Mouse (Mus musculus): ENCODE data around the gene Jkamp. TPM values are rescaled to one million over a fixed set of nuclear protein-coding genes. Genes with fewer than 3 reads are reported as not detected.
A peak's percentile ranks its signal among the peaks of the same experiment; 100 is the strongest.
"Not testable (repeated sequence)": the region's sequence is repeated elsewhere in the genome, so short reads cannot be mapped to it uniquely, and the experiment has no call there.

Jkamp gene
- polyA plus RNA-seq (2015; fragmentation: Nextera tagmentation; extraction: Ambion mirVana), result 117 and 127 TPM in 2 replicates

GRCm38 (mm10) chr12:72085329-72086165 lies at the start of gene Jkamp, which contains the start of gene L3hypdh:
Gene Jkamp, plus strand, starts transcription at chr12:72085589.
Gene L3hypdh, minus strand, starts transcription at chr12:72085439.
- peak within 1 kb of the TSS; percentile 94 for H3K9ac ChIP-seq (ENCODE audit: low read depth, low read length)
- peak within 1 kb of the TSS; percentile 96 for H3K27ac ChIP-seq (ENCODE audit: low read length)
- WGBS, result 1% methylated on average over 58 of the region's 60 CpGs
- H3K27me3 ChIP-seq (ENCODE audit: control insufficient read depth, insufficient read depth, low read depth, low read length), result no peaks in the 10 kb centered on the region
- no peaks in the 10 kb centered on the region for H3K9me3 ChIP-seq (replicated peaks; ENCODE audit: control insufficient read depth, low read length, poor library complexity, severe bottlenecking)
- peak; percentile 96 for ATAC-seq
- H3K4me2 ChIP-seq (ENCODE audit: low read length), result peak within 1 kb of the TSS; percentile 90
- H3K4me1 ChIP-seq (ENCODE audit: control insufficient read depth, insufficient read depth, low read length), result peaks cover 27% of the 10 kb centered on the region
- H3K4me3 ChIP-seq (ENCODE audit: low read depth, low read length), result peak within 1 kb of the TSS; percentile 74
- no peaks in the 10 kb centered on the region for H3K36me3 ChIP-seq (ENCODE audit: control insufficient read depth, insufficient read depth, low read length)

- Histone ChIP-seq H3K9me3 (replicated peaks; ENCODE audit: control insufficient read depth, low read length, poor library complexity, severe bottlenecking) (no peaks in the 10 kb centered on the region), H3K4me1 (ENCODE audit: control insufficient read depth, insufficient read depth, low read length) (no peaks in the 10 kb centered on the region), H3K4me3 (ENCODE audit: low read depth, low read length) (no peak overlapping the region), H3K27me3 (ENCODE audit: control insufficient read depth, insufficient read depth, low read depth, low read length) (no peaks in the 10 kb centered on the region), H3K27ac (ENCODE audit: low read length) (no peak overlapping the region), H3K4me2 (ENCODE audit: low read length) (no peak overlapping the region), H3K9ac (ENCODE audit: low read depth, low read length) (no peak overlapping the region), H3K36me3 (ENCODE audit: control insufficient read depth, insufficient read depth, low read length) (no peaks in the 10 kb centered on the region)
- ATAC-seq, result no peak
- 72% methylated on average over 9 of the region's 9 CpGs for WGBS
Observed at GRCm38 (mm10) chr12:72036097-72036661, 49.2 kb upstream of the Jkamp start.

- Histone ChIP-seq H3K4me2 (ENCODE audit: low read length) (no peak overlapping the region), H3K4me1 (ENCODE audit: control insufficient read depth, insufficient read depth, low read length) (no peaks in the 10 kb centered on the region), H3K27me3 (ENCODE audit: control insufficient read depth, insufficient read depth, low read depth, low read length) (no peaks in the 10 kb centered on the region), H3K4me3 (ENCODE audit: low read depth, low read length) (no peak overlapping the region), H3K36me3 (ENCODE audit: control insufficient read depth, insufficient read depth, low read length) (no peaks in the 10 kb centered on the region), H3K9ac (ENCODE audit: low read depth, low read length) (no peak overlapping the region), H3K27ac (ENCODE audit: low read length) (no peak overlapping the region), H3K9me3 (replicated peaks; ENCODE audit: control insufficient read depth, low read length, poor library complexity, severe bottlenecking) (no peaks in the 10 kb centered on the region)
- no peak for ATAC-seq
- 93% methylated on average over 6 of the region's 6 CpGs for WGBS
Observed at GRCm38 (mm10) chr12:72037049-72037448, 48.3 kb upstream of the Jkamp start.

GRCm38 (mm10) chr12:72038866-72039265 lies 46.5 kb upstream of the Jkamp start:
- 68% methylated on average over 2 of the region's 2 CpGs for WGBS
- no peaks in the 10 kb centered on the region for H3K27me3 ChIP-seq (ENCODE audit: control insufficient read depth, insufficient read depth, low read depth, low read length)
- H3K9me3 ChIP-seq (replicated peaks; ENCODE audit: control insufficient read depth, low read length, poor library complexity, severe bottlenecking), result no peaks in the 10 kb centered on the region

GRCm38 (mm10) chr12:72039501-72039900 lies 45.9 kb upstream of the Jkamp start:
- no peak overlapping the region for H3K4me3 ChIP-seq (ENCODE audit: low read depth, low read length)
- no peak for ATAC-seq
- no peak overlapping the region for H3K9ac ChIP-seq (ENCODE audit: low read depth, low read length)
- no peaks in the 10 kb centered on the region for H3K27me3 ChIP-seq (ENCODE audit: control insufficient read depth, insufficient read depth, low read depth, low read length)
- WGBS, result 75% methylated on average over 8 of the region's 8 CpGs
- no peaks in the 10 kb centered on the region for H3K9me3 ChIP-seq (replicated peaks; ENCODE audit: control insufficient read depth, low read length, poor library complexity, severe bottlenecking)
- H3K27ac ChIP-seq (ENCODE audit: low read length), result no peak overlapping the region
- H3K4me1 ChIP-seq (ENCODE audit: control insufficient read depth, insufficient read depth, low read length), result no peaks in the 10 kb centered on the region
- no peaks in the 10 kb centered on the region for H3K36me3 ChIP-seq (ENCODE audit: control insufficient read depth, insufficient read depth, low read length)
- no peak overlapping the region for H3K4me2 ChIP-seq (ENCODE audit: low read length)

More at GRCm38 (mm10) chr12:72038866-72039265, 46.5 kb upstream of the Jkamp start:
- Histone ChIP-seq H3K4me1 (ENCODE audit: control insufficient read depth, insufficient read depth, low read length) (no peaks in the 10 kb centered on the region), H3K4me2 (ENCODE audit: low read length) (no peak overlapping the region), H3K36me3 (ENCODE audit: control insufficient read depth, insufficient read depth, low read length) (no peaks in the 10 kb centered on the region), H3K4me3 (ENCODE audit: low read depth, low read length) (no peak overlapping the region), H3K27ac (ENCODE audit: low read length) (no peak overlapping the region), H3K9ac (ENCODE audit: low read depth, low read length) (no peak overlapping the region)
- ATAC-seq, result no peak

- H3K9me3 ChIP-seq (replicated peaks; ENCODE audit: control insufficient read depth, low read length, poor library complexity, severe bottlenecking), result no peaks in the 10 kb centered on the region
- H3K27ac ChIP-seq (ENCODE audit: low read length), result no peak overlapping the region
- no peak for ATAC-seq
- H3K4me1 ChIP-seq (ENCODE audit: control insufficient read depth, insufficient read depth, low read length), result no peaks in the 10 kb centered on the region
- WGBS, result 97% methylated on average over 3 of the region's 3 CpGs
- H3K27me3 ChIP-seq (ENCODE audit: control insufficient read depth, insufficient read depth, low read depth, low read length), result no peaks in the 10 kb centered on the region
- no peak overlapping the region for H3K4me2 ChIP-seq (ENCODE audit: low read length)
- H3K36me3 ChIP-seq (ENCODE audit: control insufficient read depth, insufficient read depth, low read length), result no peaks in the 10 kb centered on the region
- H3K9ac ChIP-seq (ENCODE audit: low read depth, low read length), result no peak overlapping the region
- H3K4me3 ChIP-seq (ENCODE audit: low read depth, low read length), result no peak overlapping the region
Observed at GRCm38 (mm10) chr12:72041238-72041637, 44.2 kb upstream of the Jkamp start.

- Histone ChIP-seq H3K36me3 (ENCODE audit: control insufficient read depth, insufficient read depth, low read length) (no peaks in the 10 kb centered on the region), H3K4me1 (ENCODE audit: control insufficient read depth, insufficient read depth, low read length) (no peaks in the 10 kb centered on the region), H3K27me3 (ENCODE audit: control insufficient read depth, insufficient read depth, low read depth, low read length) (no peaks in the 10 kb centered on the region), H3K4me3 (ENCODE audit: low read depth, low read length) (no peak overlapping the region), H3K27ac (ENCODE audit: low read length) (no peak overlapping the region), H3K9me3 (replicated peaks; ENCODE audit: control insufficient read depth, low read length, poor library complexity, severe bottlenecking) (peaks cover 6% of the 10 kb centered on the region), H3K4me2 (ENCODE audit: low read length) (no peak overlapping the region), H3K9ac (ENCODE audit: low read depth, low read length) (no peak overlapping the region)
- WGBS, result 2% methylated on average over 2 of the region's 2 CpGs
- ATAC-seq, result no peak
Observed at GRCm38 (mm10) chr12:72047513-72047912, 37.9 kb upstream of the Jkamp start.

GRCm38 (mm10) chr12:72050156-72050555 lies 35.2 kb upstream of the Jkamp start:
- ATAC-seq; H3K9ac ChIP-seq (ENCODE audit: low read depth, low read length); H3K27me3 ChIP-seq (ENCODE audit: control insufficient read depth, insufficient read depth, low read depth, low read length); H3K4me2 ChIP-seq (ENCODE audit: low read length); H3K27ac ChIP-seq (ENCODE audit: low read length); H3K4me3 ChIP-seq (ENCODE audit: low read depth, low read length); H3K36me3 ChIP-seq (ENCODE audit: control insufficient read depth, insufficient read depth, low read length); H3K4me1 ChIP-seq (ENCODE audit: control insufficient read depth, insufficient read depth, low read length); H3K9me3 ChIP-seq (replicated peaks; ENCODE audit: control insufficient read depth, low read length, poor library complexity, severe bottlenecking): not testable (repeated sequence)
- WGBS, result 92% methylated on average over 5 of the region's 5 CpGs

GRCm38 (mm10) chr12:72050821-72051220 lies 34.6 kb upstream of the Jkamp start:
- no peaks in the 10 kb centered on the region for H3K4me1 ChIP-seq (ENCODE audit: control insufficient read depth, insufficient read depth, low read length)
- H3K36me3 ChIP-seq (ENCODE audit: control insufficient read depth, insufficient read depth, low read length), result no peaks in the 10 kb centered on the region
- H3K27me3 ChIP-seq (ENCODE audit: control insufficient read depth, insufficient read depth, low read depth, low read length), result no peaks in the 10 kb centered on the region; the same call in 1 of the 2 replicates
- 87% methylated on average over 4 of the region's 4 CpGs for WGBS
- no peak overlapping the region for H3K27ac ChIP-seq (ENCODE audit: low read length)
- peaks cover 6% of the 10 kb centered on the region for H3K9me3 ChIP-seq (replicated peaks; ENCODE audit: control insufficient read depth, low read length, poor library complexity, severe bottlenecking)
- H3K4me2 ChIP-seq (ENCODE audit: low read length), result no peak overlapping the region
- ATAC-seq, result no peak
- H3K9ac ChIP-seq (ENCODE audit: low read depth, low read length), result no peak overlapping the region
- H3K4me3 ChIP-seq (ENCODE audit: low read depth, low read length), result no peak overlapping the region

All from midbrain, embryonic 16.5 days (tissue).